Mouse (Mus musculus) neural tube, embryonic 14.5 days (tissue): Measurements from ENCODE around the gene Cacna2d1. TPM values are rescaled to one million over a fixed set of nuclear protein-coding genes. Genes with fewer than 3 reads are reported as not detected.
A peak's percentile ranks its signal among the peaks of the same experiment; 100 is the strongest.

ENCODE experiments used
- ATAC-seq: fragments of 200-750 bp; cut with Nextera tagmentation; 2 replicates; pipeline ENCODE4 v1.8.0; 2017; ENCODE audit warnings: low read depth, mild to moderate bottlenecking, moderate TSS enrichment, moderate library complexity
- H3K27ac ChIP-seq: fragments of 300-500 bp; sonication (generic); 2 replicates; pipeline ENCODE4 v1.5.1; 2014; ENCODE audit warnings: low read depth, mild to moderate bottlenecking, control low read depth, low read length, moderate library complexity, mixed read lengths
- H3K27me3 ChIP-seq: fragments of 300-500 bp; sonication (generic); 2 replicates; pipeline ENCODE4 v1.6.1; 2014; ENCODE audit warnings: low read length; ENCODE audit not compliant: control insufficient read depth, insufficient read depth
- H3K36me3 ChIP-seq: fragments of 300-500 bp; sonication (generic); 2 replicates; pipeline ENCODE4 v1.6.1; 2014; ENCODE audit warnings: low read length, mixed read lengths; ENCODE audit not compliant: control insufficient read depth, insufficient read depth
- H3K4me1 ChIP-seq: fragments of 300-500 bp; sonication (generic); 2 replicates; pipeline ENCODE4 v1.6.1; 2014; ENCODE audit warnings: low read length; ENCODE audit not compliant: control insufficient read depth, insufficient read depth
- H3K4me2 ChIP-seq: fragments of 300-500 bp; sonication (generic); 2 replicates; pipeline ENCODE4 v1.6.1; 2014; ENCODE audit warnings: mild to moderate bottlenecking, low read depth, low read length, control low read depth
- H3K4me3 ChIP-seq: fragments of 300-500 bp; sonication (generic); 2 replicates; pipeline ENCODE4 v1.5.1; 2014; ENCODE audit warnings: low read depth, low read length, control low read depth, mixed read lengths
- H3K9ac ChIP-seq: fragments of 300-500 bp; sonication (generic); replicated peaks from 2 replicates; pipeline ENCODE4 v1.6.1; 2014; ENCODE audit warnings: low read depth, mild to moderate bottlenecking, control low read depth, low read length, mixed read lengths
- H3K9me3 ChIP-seq: fragments of 300-500 bp; sonication (generic); 2 replicates; pipeline ENCODE4 v1.6.1; 2016; ENCODE audit warnings: low read length; ENCODE audit not compliant: control insufficient read depth
- WGBS: fragments of 180-500 bp; shearing (Covaris S2); extraction: QIAGEN DNeasy Blood & Tissue Kit; methylation state at CpG from one replicate; pipeline ENCODE4 v1.1.7; 2014; 5-methylcytosine and 5-hydroxymethylcytosine counted together
- polyA plus RNA-seq: library from polyadenylated mRNA; unstranded; fragments of >200 nt; fragmentation: Nextera tagmentation; extraction: Ambion mirVana; gene quantifications from 2 replicates; pipeline ENCODE4 v1.2.1, GENCODE M21; 2014

The Cacna2d1 gene
- polyA plus RNA-seq, 1 experiment from 2014 or later, result 59.1 TPM

- ATAC-seq, result no peak
- 85% methylated on average over 4 of the region's 4 CpGs for WGBS
Observed at GRCm38 (mm10) chr5:15971821-15972220, 37.3 kb downstream of the Cacna2d1 start.

GRCm38 (mm10) chr5:15972351-15972750 lies 37.9 kb downstream of the Cacna2d1 start:
- ATAC-seq, result no peak
- no peaks in the 10 kb centered on the region for H3K9me3 ChIP-seq
- H3K27me3 ChIP-seq, result peaks cover 12% of the 10 kb centered on the region; the same call in 1 of the 2 replicates
- no peak overlapping the region for H3K4me2 ChIP-seq
- H3K27ac ChIP-seq, result no peak overlapping the region
- H3K9ac ChIP-seq, result no peak overlapping the region
- WGBS, result 87% methylated on average over 1 of the region's 1 CpGs
- no peak overlapping the region for H3K4me3 ChIP-seq
- H3K36me3 ChIP-seq, result no peaks in the 10 kb centered on the region
- no peaks in the 10 kb centered on the region for H3K4me1 ChIP-seq

More at GRCm38 (mm10) chr5:15971821-15972220, 37.3 kb downstream of the Cacna2d1 start:
- Histone ChIP-seq H3K9ac (no peak overlapping the region), H3K4me2 (no peak overlapping the region), H3K27ac (no peak overlapping the region), H3K9me3 (no peaks in the 10 kb centered on the region), H3K36me3 (no peaks in the 10 kb centered on the region), H3K4me1 (no peaks in the 10 kb centered on the region), H3K4me3 (no peak overlapping the region), H3K27me3 (peaks cover 10% of the 10 kb centered on the region; the same call in 1 of the 2 replicates)

GRCm38 (mm10) chr5:15974652-15975051 lies 40.2 kb downstream of the Cacna2d1 start:
- H3K9ac ChIP-seq, result no peak overlapping the region
- H3K4me3 ChIP-seq, result no peak overlapping the region
- no peaks in the 10 kb centered on the region for H3K4me1 ChIP-seq
- H3K9me3 ChIP-seq, result no peaks in the 10 kb centered on the region
- no peak overlapping the region for H3K4me2 ChIP-seq
- H3K27me3 ChIP-seq, result peaks cover 18% of the 10 kb centered on the region; the same call in 1 of the 2 replicates
- H3K27ac ChIP-seq, result no peak overlapping the region
- no peak for ATAC-seq
- H3K36me3 ChIP-seq, result no peaks in the 10 kb centered on the region

- no peak overlapping the region for H3K4me2 ChIP-seq
- 79% methylated on average over 2 of the region's 2 CpGs for WGBS
- H3K4me3 ChIP-seq, result no peak overlapping the region
- no peak for ATAC-seq
- no peaks in the 10 kb centered on the region for H3K36me3 ChIP-seq
- no peak overlapping the region for H3K9ac ChIP-seq
- H3K4me1 ChIP-seq, result no peaks in the 10 kb centered on the region
- H3K9me3 ChIP-seq, result no peaks in the 10 kb centered on the region
- no peak overlapping the region for H3K27ac ChIP-seq
- peaks cover 37% of the 10 kb centered on the region for H3K27me3 ChIP-seq
Observed at GRCm38 (mm10) chr5:15979225-15979624, 44.7 kb downstream of the Cacna2d1 start.

GRCm38 (mm10) chr5:15982573-15982972 lies 48.1 kb downstream of the Cacna2d1 start:
- Histone ChIP-seq H3K4me2 (no peak overlapping the region), H3K4me1 (no peaks in the 10 kb centered on the region), H3K27ac (no peak overlapping the region), H3K4me3 (no peak overlapping the region), H3K27me3 (peaks cover 26% of the 10 kb centered on the region), H3K9ac (no peak overlapping the region), H3K36me3 (no peaks in the 10 kb centered on the region), H3K9me3 (no peaks in the 10 kb centered on the region)
- no peak for ATAC-seq
- WGBS, result 34% methylated on average over 4 of the region's 4 CpGs

GRCm38 (mm10) chr5:15983354-15983753 lies 48.9 kb downstream of the Cacna2d1 start:
- peaks cover 26% of the 10 kb centered on the region for H3K27me3 ChIP-seq
- no peak for ATAC-seq

GRCm38 (mm10) chr5:15985228-15985858 lies 50.9 kb downstream of the Cacna2d1 start:
- Histone ChIP-seq H3K36me3 (no peaks in the 10 kb centered on the region), H3K27me3 (peaks cover 15% of the 10 kb centered on the region), H3K4me2 (no peak overlapping the region), H3K4me3 (no peak overlapping the region), H3K9ac (no peak overlapping the region), H3K27ac (no peak overlapping the region), H3K9me3 (no peaks in the 10 kb centered on the region), H3K4me1 (no peaks in the 10 kb centered on the region)
- ATAC-seq, result no peak
- 20% methylated on average over 7 of the region's 7 CpGs for WGBS

More at GRCm38 (mm10) chr5:15983354-15983753, 48.9 kb downstream of the Cacna2d1 start:
- no peak overlapping the region for H3K27ac ChIP-seq
- H3K4me1 ChIP-seq, result no peaks in the 10 kb centered on the region
- H3K4me2 ChIP-seq, result no peak overlapping the region
- H3K9me3 ChIP-seq, result no peaks in the 10 kb centered on the region
- 15% methylated on average over 5 of the region's 5 CpGs for WGBS
- H3K9ac ChIP-seq, result no peak overlapping the region
- no peak overlapping the region for H3K4me3 ChIP-seq
- H3K36me3 ChIP-seq, result no peaks in the 10 kb centered on the region

GRCm38 (mm10) chr5:15985901-15986300 lies 51.4 kb downstream of the Cacna2d1 start:
- no peak overlapping the region for H3K4me3 ChIP-seq
- no peaks in the 10 kb centered on the region for H3K9me3 ChIP-seq
- no peaks in the 10 kb centered on the region for H3K36me3 ChIP-seq
- H3K27ac ChIP-seq, result no peak overlapping the region
- peaks cover 13% of the 10 kb centered on the region for H3K27me3 ChIP-seq
- 11% methylated on average over 4 of the region's 4 CpGs for WGBS
- no peak overlapping the region for H3K9ac ChIP-seq
- no peak overlapping the region for H3K4me2 ChIP-seq
- ATAC-seq, result peak; percentile 90
- H3K4me1 ChIP-seq, result no peaks in the 10 kb centered on the region; the same call in 1 of the 2 replicates

- 29% methylated on average over 12 of the region's 12 CpGs for WGBS
- Histone ChIP-seq H3K4me1 (peaks cover 11% of the 10 kb centered on the region; the same call in 1 of the 2 replicates), H3K27me3 (peaks cover 4% of the 10 kb centered on the region; the same call in 1 of the 2 replicates), H3K9me3 (no peaks in the 10 kb centered on the region), H3K9ac (no peak overlapping the region), H3K27ac (peak overlapping the region; percentile 18; the same call in 1 of the 2 replicates), H3K4me3 (no peak overlapping the region), H3K4me2 (no peak overlapping the region), H3K36me3 (no peaks in the 10 kb centered on the region)
- ATAC-seq, result peak; percentile 67
Observed at GRCm38 (mm10) chr5:15991428-15992139, 57.1 kb downstream of the Cacna2d1 start.
